Mouse (Mus musculus) cerebellum, adult 9-11 months (tissue): ENCODE data around the gene Actn3.
A peak's percentile ranks its signal among the peaks of the same experiment; 100 is the strongest.
"Not testable (repeated sequence)": the region's sequence is repeated elsewhere in the genome, so short reads cannot be mapped to it uniquely, and the experiment has no call there.

ENCODE experiments used
- DNase-seq: peaks from one replicate; pipeline ENCODE4 v3.0.0; 2022

Actn3 gene

GRCm38 (mm10) chr19:4877785-4878184 lies at the start of gene Actn3:
TSS of gene Actn3 (minus strand) at chr19:4877909.
- no peak for DNase-seq

- DNase-seq = no peak
These were observed 47.6 kb upstream of the Actn3 start for GRCm38 (mm10) chr19:4925121-4925860.

- no peak for DNase-seq
These were observed 41.9 kb upstream of the Actn3 start for GRCm38 (mm10) chr19:4919652-4920051.

GRCm38 (mm10) chr19:4916827-4917226 lies 39.1 kb upstream of the Actn3 start:
- DNase-seq = no peak

GRCm38 (mm10) chr19:4915924-4916603 lies 38.4 kb upstream of the Actn3 start:
- DNase-seq = no peak

- DNase-seq = no peak
These were observed 31.7 kb upstream of the Actn3 start for GRCm38 (mm10) chr19:4909376-4909775.

- DNase-seq = no peak
These were observed 30.4 kb upstream of the Actn3 start for GRCm38 (mm10) chr19:4908107-4908506.

GRCm38 (mm10) chr19:4905979-4906794 lies 28.5 kb upstream of the Actn3 start, which contains the start of gene Bbs1:
TSS of gene Bbs1 (minus strand) at chr19:4906628.
- DNase-seq = peak; percentile 72

- no peak for DNase-seq
These were observed 22.2 kb upstream of the Actn3 start for GRCm38 (mm10) chr19:4899888-4900287.

GRCm38 (mm10) chr19:4898972-4899371 lies 21.3 kb upstream of the Actn3 start:
- no peak for DNase-seq

GRCm38 (mm10) chr19:4896780-4897520 lies 19.2 kb upstream of the Actn3 start:
- DNase-seq = no peak

- DNase-seq = no peak
These were observed 14.1 kb upstream of the Actn3 start for GRCm38 (mm10) chr19:4891798-4892197.

- DNase-seq = no peak
These were observed 12.1 kb upstream of the Actn3 start for GRCm38 (mm10) chr19:4889791-4890190.

GRCm38 (mm10) chr19:4883961-4884360 lies 6.3 kb upstream of the Actn3 start:
- DNase-seq = no peak

- no peak for DNase-seq
These were observed 1.6 kb upstream of the Actn3 start for GRCm38 (mm10) chr19:4879324-4879703.

- peak; percentile 95 for DNase-seq
These were observed 955 bp upstream of the Actn3 start, which contains the start of gene Zdhhc24 for GRCm38 (mm10) chr19:4878405-4879323. TSS of gene Zdhhc24 (plus strand) at chr19:4878668.

- no peak for DNase-seq
These were observed 954 bp downstream of the Actn3 start for GRCm38 (mm10) chr19:4876755-4877154.

GRCm38 (mm10) chr19:4876241-4876640 lies 1.5 kb downstream of the Actn3 start:
- DNase-seq = no peak

- not testable (repeated sequence) for DNase-seq
These were observed 3.1 kb downstream of the Actn3 start for GRCm38 (mm10) chr19:4874613-4875012.

GRCm38 (mm10) chr19:4865147-4865546 lies 12.6 kb downstream of the Actn3 start:
- no peak for DNase-seq

- DNase-seq = no peak
These were observed 14.7 kb downstream of the Actn3 start for GRCm38 (mm10) chr19:4863048-4863447.

GRCm38 (mm10) chr19:4859081-4859480 lies 18.6 kb downstream of the Actn3 start:
- DNase-seq = no peak
